Mouse (Mus musculus): ENCODE results near the gene Pde3a.

Gene Pde3a

DNA sequence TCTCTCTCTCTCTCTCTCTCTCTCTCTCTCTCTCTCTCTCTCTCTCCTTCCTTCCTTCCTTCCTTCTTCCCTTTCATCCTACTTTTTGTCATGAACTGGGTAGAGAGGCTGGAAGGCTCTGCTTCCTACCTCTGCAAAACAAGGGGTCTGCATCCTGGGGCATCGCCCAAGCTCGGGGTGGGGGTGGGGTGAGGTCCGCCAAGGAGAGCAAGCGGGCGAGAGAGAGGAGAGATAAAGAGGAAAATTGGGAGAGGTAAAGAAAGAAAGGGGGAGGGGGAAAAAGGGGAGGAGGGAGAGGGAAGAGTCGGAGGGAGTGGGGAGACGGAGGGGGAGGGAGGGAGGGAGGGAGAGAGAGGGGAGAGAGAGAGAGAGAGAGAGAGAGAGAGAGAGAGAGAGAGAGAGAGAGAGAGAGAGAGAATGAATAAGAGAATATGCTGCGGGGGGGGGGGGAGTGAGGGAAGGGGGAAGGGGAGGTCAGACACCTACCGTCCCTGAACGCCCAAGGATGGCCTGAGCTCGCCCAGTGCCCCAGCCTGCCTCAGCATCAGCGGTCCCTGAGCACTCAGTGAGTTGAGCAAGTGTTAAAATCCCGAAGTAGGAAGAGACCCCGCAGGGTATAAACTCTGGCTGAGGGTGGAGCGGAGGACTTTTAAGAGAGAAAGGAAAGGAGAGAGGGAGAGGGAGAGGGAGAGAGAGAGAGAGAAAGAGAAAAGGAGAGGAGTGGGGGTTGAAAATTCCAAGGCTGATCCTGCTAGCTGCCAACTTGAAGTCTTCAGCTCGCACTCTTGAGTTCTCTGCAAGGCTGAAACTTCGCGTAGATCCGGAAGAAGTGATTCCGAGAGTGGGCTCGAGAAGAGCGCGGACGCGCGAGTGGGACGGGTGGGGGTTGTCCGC is at the start of gene Pde3a:
TSS of gene Pde3a (plus strand) at position 579 of the 894 bp plus-strand sequence.
- DNase-seq (ENCODE audit: low read depth, low spot score), result no peak

DNA sequence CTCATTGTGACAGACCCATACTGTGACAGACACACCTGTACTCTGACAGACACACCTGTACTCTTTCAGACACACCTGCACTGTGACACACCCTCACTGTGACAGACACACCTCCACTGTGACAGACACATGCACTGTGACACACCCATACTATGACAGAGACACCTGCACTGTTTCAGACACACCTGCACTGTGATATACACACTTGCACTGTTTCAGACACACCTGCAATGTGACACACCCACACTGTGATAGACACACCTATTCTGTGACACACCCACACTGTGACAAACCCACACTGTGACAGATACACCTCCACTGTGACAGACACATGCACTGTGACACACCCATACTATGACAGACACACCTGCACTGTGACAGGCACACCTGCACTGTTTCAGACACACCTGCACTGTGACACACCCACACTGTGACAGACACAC is 48.9 kb upstream of the Pde3a start:
- DNase-seq (ENCODE audit: low read depth, low spot score), result no peak

- DNase-seq (ENCODE audit: low read depth, low spot score), result no peak
These were observed 41.5 kb upstream of the Pde3a start for GRCm38 (mm10) chr6:141207531-141207930.

- no peak for DNase-seq (ENCODE audit: low read depth, low spot score)
These were observed 40.7 kb upstream of the Pde3a start for GRCm38 (mm10) chr6:141208283-141208872.

- DNase-seq (ENCODE audit: low read depth, low spot score), result no peak
These were observed 39.0 kb upstream of the Pde3a start for GRCm38 (mm10) chr6:141210021-141210420.

- no peak for DNase-seq (ENCODE audit: low read depth, low spot score)
These were observed 28.0 kb upstream of the Pde3a start for GRCm38 (mm10) chr6:141221081-141221480.

DNA sequence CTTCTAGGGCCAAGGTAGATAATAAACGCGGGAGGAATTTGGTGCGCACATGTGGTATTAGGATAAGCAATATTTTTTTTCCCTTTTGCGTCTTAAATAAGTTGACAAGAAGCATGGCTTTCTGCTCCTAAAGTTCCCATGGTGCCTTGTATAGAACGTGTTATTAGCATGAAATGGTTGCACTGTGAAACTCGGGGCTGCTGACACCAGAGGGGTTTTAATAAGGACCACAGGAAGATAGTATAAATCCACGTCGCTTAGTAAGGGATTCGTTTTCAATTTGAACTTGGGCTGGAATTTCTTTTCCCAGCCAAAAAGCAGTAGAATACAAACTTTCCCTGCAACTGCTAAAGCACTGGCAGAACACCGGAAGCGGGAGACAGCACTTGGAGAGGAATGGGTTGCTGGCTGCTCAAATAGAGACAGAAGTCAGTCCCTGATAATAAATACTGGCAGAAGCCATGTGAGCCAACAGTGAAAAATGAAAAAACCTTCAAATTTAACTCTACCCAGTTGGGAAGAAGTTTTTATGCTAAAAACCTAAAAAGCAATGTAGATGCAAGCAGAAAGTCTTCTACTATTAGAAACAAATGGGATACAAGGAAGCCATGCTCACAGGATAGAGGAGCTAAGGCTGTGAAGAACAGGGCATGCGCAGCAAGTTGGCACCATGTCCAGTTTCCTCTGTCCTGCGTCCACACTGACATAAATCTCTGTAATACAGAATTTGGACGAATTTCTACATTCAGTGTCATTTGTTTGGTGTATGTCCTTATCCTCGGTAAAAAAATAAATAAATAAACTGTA is 22.0 kb upstream of the Pde3a start:
- DNase-seq (ENCODE audit: low read depth, low spot score), result no peak

GRCm38 (mm10) chr6:141227658-141228005 is 21.4 kb upstream of the Pde3a start:
- no peak for DNase-seq (ENCODE audit: low read depth, low spot score)

GRCm38 (mm10) chr6:141232756-141233382 is 16.2 kb upstream of the Pde3a start:
- no peak for DNase-seq (ENCODE audit: low read depth, low spot score)

DNA sequence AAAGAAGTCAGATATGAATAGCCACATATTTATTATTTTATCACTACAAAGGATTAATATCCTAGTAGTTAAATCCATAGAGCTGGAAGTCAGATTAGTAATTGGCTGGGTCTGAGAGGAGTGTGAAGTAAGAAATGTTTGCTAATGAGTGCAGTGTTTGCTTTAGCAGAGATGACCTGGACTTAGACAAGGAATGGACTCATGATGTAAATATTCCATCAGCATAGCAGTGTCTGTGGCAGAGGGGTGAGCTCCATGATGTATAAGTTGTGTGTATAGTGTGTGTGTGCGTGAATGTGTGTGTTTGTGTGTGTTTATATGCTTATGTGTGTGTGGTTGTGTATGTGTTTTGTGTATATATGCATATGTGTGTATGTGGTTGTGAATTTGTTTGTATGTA is 7.3 kb upstream of the Pde3a start:
- DNase-seq (ENCODE audit: low read depth, low spot score), result no peak

DNA sequence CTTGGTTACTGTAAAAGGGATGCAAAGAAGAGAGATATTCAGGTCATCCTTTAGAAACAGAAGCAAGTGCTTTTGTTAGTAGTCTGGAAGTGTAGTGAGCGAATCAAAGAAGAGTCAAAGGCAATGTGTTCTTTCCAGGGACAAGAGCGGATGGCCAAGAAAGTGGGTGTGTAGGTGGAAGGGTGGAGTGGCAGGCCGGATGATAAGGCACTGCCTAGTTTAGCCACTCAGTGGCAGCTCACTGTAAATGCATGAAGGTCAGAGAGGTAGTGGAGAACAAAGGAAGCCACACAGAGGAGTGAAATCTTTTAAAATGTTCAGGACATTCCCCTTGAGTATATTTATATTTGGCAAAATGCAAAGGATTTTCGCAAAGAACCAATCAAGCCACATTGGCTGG is 4.0 kb upstream of the Pde3a start:
- no peak for DNase-seq (ENCODE audit: low read depth, low spot score)

DNA sequence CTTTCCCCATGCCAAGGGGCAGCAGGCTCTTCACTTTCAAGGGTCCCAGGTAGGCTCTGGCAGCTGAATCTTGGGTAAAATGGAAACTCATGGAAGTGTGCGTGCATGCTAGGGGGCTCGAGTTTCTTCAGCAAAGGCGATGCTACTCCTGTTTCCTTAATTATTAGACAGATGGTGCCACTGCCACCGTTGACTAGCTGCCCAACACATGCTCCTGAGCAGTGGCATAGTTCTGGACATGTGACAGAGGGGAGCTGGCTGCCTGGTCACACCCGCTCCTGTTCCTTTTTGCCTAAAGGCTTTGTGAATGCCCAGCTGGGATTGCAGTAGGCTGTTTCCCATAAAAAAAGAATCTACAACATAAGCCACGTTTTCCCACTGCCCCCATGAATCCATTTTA is 2.7 kb upstream of the Pde3a start:
- DNase-seq (ENCODE audit: low read depth, low spot score), result no peak

- DNase-seq (ENCODE audit: low read depth, low spot score), result no peak
These were observed 988 bp upstream of the Pde3a start for GRCm38 (mm10) chr6:141248081-141248480.

GRCm38 (mm10) chr6:141249585-141250295 is 671 bp downstream of the Pde3a start:
- no peak for DNase-seq (ENCODE audit: low read depth, low spot score)

- DNase-seq (ENCODE audit: low read depth, low spot score), result no peak
These were observed 1.2 kb downstream of the Pde3a start for GRCm38 (mm10) chr6:141250296-141250629.

DNA sequence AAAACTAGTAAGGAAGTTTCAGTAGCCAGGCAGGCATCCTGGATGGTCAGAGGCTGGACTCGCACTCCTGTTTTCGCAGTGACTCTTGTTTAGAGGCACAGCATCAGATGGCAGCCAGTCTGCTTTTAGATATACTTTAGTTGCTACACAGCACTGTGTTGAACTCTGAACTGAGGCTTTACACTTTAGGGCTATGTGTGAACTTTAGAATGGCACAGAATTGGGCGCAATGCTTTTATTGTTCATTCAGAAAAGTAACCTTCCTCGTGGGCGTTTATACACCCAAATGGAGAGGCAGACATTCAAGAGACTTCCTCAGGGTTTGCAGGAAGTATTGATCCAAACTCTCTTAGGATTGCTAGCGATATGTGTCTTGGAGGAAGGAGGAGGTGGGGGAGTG is 1.9 kb downstream of the Pde3a start:
- DNase-seq (ENCODE audit: low read depth, low spot score), result no peak

GRCm38 (mm10) chr6:141252520-141252919 is 3.5 kb downstream of the Pde3a start:
- DNase-seq (ENCODE audit: low read depth, low spot score), result no peak

DNA sequence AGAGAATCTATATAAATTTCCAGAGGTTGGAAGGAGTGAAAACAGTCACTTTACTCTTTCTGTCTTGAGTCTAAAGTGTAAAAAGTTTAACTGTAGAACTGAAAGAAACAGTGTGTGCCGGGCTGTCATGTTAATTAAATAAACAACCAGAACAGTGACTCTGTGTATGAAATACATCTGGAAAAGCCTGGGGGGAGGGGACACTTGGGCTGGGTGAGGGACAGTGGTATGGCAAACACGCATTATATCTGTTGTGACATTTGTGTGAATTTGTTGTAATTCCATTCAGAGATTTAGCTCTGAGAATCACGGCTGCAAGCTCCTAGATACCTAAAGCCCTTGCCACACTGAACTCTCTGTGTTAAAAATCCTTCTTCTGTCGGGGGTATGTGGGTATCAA is 5.9 kb downstream of the Pde3a start:
- no peak for DNase-seq (ENCODE audit: low read depth, low spot score)

- no peak for DNase-seq (ENCODE audit: low read depth, low spot score)
These were observed 7.8 kb downstream of the Pde3a start for GRCm38 (mm10) chr6:141256896-141257295.

- DNase-seq (ENCODE audit: low read depth, low spot score), result no peak
These were observed 8.5 kb downstream of the Pde3a start for GRCm38 (mm10) chr6:141257434-141258202.

DNA sequence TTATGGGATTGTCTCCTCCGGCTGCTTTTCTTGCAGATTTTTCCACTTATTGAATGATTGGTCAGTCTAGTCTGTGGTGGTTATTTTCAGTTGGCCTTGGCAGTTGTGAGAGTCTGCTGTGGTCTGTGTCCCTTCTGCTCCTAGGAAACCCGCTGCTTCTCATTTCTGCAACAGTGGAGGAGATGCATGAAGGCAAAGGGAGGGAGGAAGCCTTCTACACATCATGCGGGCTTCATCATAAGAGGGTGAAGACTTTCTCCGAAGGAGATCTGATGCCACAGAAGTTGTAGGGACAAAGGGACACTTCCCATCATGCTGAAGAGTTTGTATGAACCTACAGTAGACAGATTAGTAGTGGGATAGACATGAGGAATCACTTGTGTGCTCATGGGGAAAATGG is 16.2 kb downstream of the Pde3a start:
- DNase-seq (ENCODE audit: low read depth, low spot score), result no peak

Data from c-Kit-negative CD71-positive TER-119-positive erythroid progenitor cells, embryonic 14.5 days (primary cell).